Mouse (Mus musculus) inflammation-experienced regulatory T-cells, adult 6 months (primary cell): ENCODE data around the gene Irf2. TPM values are rescaled to one million over a fixed set of nuclear protein-coding genes. Genes with fewer than 3 reads are reported as not detected.
A peak's percentile ranks its signal among the peaks of the same experiment; 100 is the strongest.

Experiments
- ATAC-seq: one replicate; pipeline ENCODE4 v1.8.0; 2017
- polyA plus RNA-seq, 3 experiments: library from polyadenylated mRNA; unstranded; fragments of 100-300 nt; shearing (Covaris generic); gene quantifications; one replicate each; pipeline ENCODE4 v1.2.1; 2017

Irf2 gene
- 100 to 1,000 TPM; 228 to 272 (median 245) TPM for polyA plus RNA-seq

DNA sequence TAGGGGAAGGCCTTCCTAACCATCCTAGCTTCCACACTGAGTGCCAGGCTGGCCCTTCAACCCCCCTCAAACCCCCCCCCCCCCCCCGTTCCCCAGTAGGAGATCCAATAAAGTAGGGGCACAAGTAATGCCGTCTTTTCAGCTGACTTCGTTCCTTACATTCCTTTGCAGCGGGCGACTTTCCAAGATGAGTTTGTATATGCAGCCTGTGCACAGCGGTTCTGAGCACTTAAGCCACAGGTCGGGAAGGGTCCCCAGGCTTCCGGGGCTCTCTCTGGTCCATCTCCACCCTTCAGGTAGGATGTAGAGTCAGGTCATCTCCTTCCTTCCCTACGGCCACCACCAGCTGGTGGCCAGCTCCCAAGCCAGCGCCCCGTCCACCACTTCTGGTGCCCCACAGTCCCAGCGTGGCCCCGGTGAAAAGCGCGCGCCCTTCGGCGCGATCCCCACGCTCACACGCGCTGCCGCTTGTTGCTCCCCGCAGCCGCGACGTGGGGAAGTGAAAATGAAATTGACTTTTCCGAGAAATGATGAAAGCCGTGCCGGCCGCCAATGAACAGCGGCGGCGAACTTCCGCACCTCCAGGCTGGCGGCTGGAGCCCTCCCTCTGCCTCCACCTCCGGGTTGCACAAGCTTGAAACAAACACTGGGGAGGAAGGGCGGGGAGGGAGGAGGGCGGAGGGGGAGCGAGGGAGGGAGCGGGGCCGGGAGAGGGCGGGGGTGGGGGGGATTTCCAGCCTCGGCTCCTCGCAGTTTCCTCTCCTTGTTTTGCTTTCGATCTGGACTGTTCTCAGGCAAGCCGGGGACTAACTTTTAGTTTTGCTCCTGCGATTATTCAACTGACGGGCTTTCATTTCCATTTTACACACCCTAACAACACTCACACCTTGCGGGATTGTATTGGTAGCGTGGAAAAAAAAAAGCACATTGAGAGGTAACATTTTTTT is at the start of gene Irf2:
Gene Irf2, plus strand, starts transcription at position 730 of the 947 bp plus-strand sequence.
- peak; percentile 83 for ATAC-seq

DNA sequence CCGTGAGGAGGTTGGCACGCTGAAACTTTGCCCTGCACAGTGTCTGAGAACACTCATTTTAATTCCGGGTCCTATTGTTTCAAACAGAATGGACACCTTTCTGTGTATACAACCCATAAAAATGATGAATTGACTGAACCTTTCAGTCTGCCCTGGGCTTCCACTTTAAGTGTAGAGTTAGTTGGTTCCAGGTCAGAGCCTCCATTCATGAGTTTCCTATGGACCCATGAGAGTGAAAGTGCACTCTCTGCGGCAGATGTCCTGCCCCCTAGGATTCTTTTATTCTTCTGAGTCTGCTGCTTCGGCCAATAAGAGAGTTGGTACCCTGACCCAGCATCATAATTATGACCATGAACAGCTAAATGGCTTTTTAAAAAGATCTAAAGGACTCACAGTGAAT is 49.4 kb upstream of the Irf2 start:
- no peak for ATAC-seq

DNA sequence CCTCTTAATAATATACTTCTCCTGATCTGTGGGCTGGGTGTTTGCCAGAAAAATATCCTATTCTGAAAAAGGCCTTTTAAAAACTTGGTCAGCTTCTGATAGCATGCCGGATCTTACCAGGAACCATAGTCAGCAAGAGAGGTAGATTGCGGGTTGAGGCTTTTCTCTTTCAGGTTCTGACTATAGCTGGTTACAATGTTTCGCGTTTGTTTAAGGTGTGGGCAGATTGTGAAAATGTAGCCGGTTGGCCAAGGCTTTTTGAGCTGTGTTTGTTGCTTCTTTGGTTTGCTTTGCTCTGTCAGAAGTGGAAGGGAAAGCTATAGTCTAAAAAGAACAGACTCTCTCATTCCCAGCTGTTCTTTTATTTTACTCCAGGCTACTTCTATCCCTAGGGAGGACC is 49.0 kb upstream of the Irf2 start:
- ATAC-seq, result no peak

DNA sequence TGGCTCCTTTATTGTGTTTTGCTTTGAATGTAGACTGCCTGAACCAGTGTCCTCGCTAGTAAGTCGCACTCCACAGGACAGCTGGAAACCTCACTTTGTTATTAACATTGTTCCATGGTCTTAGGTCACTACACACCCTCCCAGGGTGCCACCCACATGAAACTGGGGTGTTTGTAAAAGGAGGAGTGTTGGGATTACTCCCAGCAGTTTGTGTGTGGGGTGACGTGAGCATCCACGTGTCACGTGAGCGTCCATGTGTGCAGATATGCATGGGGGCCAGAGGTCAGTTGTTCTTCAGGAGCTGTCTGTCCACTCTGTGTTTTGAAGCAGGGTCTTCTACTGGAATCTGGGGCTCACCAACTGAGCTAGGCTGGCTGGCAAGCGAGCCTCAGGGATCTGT is 48.2 kb upstream of the Irf2 start:
- no peak for ATAC-seq

DNA sequence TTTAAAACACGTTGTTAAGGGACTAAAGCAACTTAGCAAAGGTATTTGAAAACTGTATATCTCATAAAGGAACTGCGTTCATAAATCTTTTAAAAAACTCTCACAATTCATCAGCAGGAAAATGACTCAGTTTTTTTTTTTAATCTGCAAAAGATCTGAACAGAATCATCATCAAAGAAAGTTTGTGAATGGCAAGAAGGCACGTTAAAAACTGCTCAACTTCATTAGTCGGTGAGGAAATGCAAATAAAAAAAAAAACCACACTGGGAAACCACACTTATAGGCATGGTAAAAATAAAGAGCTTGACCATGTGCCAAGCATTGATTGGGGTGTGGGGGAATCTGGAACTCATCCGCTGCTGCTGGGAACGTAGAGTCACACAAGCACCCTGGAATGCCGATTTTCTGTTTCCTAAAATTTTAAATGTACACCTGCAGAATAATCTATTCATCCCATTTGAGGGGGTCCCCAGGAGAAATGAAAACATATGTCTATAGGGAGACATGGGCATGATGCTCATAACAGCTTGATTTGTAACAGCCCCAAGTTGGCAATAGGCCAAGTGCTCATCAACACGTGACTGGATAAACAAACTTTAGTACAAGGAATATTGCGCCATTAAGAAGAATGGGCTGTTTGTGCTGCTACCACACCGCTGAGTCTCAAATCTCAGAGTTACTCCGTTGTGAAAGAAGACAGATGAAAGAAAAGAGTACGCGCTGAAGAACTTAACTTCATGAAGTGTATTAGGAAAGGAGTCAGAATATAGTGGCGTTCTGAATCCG is 43.1 kb upstream of the Irf2 start:
- peak; percentile 55 for ATAC-seq

DNA sequence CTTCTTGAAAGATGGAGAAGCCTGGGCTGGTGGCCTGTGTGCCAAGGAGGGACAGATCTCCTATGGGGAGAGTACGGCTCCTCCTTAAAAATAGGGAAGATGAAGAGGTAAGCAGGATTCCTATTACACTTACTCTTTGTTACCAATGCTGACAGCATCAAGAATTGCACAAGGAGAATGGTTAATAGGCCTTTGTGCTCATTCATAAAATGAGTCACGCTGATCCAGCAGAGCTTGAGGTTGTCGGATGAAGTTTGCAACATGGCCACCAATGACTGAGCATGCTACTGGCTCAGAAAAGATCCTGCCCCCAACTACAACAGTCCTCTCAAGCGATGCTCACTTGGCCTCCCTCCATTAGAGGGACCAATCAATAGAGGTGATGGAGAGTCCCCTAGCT is 42.0 kb upstream of the Irf2 start:
- ATAC-seq, result peak; percentile 26

DNA sequence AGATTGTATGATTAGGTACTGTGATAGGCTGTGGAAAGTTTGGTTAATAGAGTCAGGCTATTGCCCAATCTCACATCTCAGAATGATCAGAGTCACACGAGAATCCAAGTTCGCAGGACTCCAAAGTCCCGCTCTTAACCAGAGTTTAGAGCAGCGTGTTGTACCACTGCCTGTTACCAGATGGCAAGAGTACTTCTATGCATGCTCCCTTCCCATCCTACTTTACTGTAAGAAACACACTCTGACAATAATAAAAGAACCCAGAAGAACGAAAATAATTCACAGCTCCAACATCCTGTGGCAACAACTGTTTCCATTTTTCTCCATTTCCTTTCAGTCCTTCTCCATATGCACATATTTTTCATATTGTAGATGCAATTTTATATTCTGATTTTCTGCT is 41.4 kb upstream of the Irf2 start:
- ATAC-seq, result no peak

DNA sequence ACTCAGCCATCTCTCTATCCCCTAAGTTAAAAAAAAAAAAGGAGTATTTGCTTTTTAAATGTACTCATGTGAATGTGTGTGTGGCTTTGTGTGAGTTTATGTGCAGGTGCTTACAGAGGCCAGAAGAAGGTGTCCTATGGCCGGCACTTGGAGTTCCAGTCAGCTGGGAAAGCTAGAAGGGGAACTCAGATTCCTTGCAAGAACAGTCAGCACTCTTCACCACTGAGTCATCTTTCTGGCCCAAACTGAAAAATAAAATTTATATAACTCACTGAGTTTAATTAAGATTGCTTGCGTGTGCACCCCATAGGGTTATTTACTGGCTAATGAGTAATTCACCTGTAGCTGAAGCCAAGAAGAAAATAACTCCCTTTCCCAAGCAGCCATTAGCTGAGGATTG is 34.4 kb upstream of the Irf2 start:
- no peak for ATAC-seq

DNA sequence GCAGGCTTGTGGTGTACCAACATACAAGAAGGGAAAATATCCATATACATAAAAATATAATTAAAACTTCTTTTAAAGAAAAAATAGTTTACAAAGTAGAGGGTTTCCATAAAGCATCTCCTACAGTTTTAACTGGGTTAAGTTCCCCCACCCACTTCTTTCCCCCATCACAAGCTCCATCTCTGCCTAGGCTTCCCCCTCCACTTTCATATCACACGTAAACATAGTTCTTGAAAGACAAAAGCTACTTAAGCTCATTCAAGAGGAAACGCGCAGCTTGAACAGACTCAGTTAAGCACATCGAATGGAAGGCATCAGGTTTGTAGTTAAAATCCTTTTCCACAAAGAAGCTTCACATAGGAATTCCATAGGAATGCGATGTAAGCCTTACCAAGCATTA is 32.8 kb upstream of the Irf2 start:
- peak; percentile 81 for ATAC-seq

DNA sequence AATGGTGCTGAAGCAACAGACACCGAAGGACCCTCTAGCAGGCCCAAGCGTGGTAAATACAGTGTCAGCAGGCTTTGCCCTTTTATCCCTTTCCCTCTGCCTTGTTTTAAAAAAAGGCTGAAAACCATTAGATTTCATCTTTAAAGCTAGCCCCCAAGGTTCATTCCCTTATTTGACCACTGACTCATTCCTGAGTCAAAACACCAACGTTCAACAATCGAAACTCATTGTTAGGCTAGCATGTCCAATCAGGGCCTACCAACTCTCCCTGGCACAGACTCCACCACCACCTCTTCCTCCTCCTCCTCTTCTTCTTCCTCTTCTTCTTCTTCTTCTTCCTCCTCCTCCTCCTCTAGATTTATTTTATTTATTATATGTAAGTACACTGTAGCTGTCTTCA is 30.2 kb upstream of the Irf2 start:
- ATAC-seq, result no peak

DNA sequence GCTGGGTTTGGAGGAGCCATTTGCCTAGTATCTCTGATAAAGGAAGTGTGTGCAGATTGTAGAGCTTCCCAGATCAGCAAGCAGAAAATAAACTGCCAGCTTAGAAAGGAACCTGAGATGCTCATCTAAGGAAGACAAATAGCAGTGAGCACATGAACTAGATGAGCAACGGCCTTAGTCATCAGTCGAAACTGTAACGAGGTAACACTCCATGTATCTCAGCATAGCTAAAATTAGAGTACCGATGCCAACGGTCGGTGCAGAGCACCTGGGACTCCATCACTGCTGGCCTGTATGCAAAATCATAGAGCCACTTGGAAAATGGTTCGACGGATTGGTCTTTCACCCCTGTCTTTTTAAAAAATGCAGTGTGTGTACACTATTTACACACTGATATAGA is 29.2 kb upstream of the Irf2 start:
- ATAC-seq, result no peak

DNA sequence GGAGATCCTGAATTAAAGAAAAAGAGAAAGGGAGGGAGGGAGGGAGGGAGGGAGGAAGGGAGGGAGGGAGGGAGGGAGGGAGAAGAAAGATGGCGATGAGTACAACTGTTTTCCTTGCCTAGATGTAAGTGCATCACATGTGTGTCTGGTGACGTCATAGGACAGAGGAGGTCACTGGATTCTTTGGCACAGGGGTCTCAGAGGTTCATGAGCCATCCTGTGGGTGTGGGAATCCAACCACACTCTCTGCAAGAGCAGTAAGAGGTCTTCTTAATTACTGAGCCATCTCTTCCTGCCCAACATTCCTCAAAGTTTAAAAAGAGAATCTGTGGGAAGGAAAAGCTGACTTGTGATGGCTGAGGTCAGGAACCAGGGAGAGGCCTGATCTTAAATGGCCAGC is 28.0 kb upstream of the Irf2 start:
- ATAC-seq, result no peak

DNA sequence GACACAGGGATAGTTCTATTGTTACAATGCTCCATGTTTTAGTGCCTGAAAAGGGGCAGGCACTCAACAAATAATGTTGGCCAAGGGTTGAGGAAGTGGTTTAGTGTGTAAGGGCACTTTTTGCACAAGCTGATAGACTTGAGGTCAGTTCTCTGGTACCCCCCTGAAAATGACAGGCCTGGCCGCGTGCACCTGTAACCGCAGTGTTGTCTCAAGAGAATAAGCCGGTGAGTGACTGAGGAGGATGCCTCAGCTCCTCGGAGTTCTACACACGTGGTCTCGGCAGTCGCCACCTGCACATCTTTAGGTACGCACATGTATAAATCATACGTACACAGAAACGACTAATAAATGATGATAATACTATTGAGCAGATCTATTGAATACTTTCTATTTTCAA is 26.4 kb upstream of the Irf2 start:
- peak; percentile 22 for ATAC-seq

DNA sequence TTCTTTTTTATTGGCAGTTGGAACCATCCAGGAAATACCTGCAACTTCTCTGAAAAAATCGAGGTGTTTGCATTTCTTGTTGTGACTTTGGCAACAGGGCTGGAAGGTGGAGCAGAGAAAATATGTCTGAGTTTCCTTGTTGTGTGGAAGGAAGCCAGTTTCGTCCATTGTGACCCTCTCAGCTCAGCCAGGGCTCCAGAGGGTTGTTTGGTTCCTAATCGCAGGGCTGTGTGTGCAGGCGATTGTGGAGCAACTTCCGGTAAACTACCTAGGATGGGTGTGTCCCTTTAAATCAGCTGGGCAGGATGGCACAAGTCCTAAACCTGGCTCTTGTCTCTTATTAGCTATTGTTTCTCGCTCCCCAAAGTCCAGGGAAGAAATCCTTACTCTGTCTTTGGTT is 25.7 kb upstream of the Irf2 start:
- ATAC-seq, result peak; percentile 76

DNA sequence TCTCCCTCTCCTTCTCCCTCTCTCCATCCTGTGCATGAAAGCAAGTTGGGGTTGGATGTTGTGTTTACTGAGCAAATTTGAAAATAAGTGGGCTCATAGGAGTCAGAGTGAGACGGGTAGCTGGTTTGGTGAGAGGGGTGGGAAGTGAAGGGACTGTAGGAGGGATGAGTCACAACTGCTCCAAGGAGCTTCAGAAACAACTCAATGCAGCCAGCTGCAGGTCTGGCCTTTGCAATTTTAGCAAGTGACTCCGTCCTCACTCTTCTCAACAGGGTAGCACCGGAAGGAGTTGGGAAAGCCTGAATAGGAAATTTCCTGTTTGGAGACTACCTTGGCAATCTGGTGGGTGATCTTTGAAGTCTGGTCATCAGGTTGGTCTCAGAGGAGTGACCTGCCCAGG is 25.1 kb upstream of the Irf2 start:
- ATAC-seq, result no peak

DNA sequence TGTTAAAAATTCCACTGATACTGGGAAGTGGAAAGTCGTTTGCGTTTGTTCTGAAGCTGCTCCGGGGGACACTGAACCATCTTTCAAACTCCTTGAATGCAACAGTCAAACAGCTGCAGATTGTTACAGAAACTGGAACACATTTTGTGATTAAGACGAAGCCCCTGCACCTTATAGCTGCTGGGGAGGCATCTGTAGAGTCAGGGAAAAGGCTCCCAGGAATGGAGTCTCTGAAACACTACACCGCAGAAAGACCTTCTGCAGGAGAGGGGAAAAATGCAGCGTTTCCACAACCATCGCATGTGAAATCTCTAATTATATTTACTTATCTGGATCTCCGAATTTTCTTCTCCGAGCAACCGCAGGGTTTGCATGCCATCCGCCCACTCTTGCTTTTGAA is 23.1 kb upstream of the Irf2 start:
- ATAC-seq, result no peak

DNA sequence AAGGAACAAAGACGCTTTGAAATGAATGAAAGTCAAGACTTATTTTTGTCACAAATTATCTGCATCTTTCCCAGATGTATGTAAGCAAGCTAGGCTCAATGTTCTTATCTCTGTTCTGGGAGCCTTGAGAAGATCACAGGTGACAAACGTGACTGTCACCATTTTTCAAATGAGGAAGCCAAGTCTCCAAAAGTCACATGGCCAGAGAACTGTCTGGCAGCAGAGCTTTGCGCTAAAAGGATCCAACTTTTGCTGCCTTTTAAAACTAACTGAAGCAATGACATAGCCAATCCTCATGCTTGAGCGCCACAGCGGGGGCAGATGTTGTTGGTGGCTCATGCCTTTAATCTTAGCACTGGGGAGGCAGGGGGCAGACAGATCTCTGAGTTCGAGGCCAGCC is 22.4 kb upstream of the Irf2 start:
- no peak for ATAC-seq

DNA sequence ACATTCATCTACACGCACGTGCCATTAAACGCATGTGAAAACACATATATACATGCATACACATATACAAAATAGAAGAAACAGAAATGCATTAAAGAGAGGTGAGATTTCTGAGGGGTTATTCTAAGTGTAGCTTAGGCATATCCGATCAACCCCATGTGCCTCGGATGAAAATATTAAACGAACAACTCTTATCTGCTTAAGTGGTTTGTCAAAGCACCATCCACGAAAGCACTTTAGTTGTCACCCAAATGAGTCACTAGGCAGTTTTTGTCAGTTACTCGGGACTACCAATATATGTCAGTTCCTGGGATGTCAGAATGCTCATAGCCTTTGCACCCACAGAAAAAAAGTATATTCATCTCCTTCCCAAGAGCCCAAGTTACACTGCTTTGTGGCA is 21.2 kb upstream of the Irf2 start:
- ATAC-seq, result no peak

DNA sequence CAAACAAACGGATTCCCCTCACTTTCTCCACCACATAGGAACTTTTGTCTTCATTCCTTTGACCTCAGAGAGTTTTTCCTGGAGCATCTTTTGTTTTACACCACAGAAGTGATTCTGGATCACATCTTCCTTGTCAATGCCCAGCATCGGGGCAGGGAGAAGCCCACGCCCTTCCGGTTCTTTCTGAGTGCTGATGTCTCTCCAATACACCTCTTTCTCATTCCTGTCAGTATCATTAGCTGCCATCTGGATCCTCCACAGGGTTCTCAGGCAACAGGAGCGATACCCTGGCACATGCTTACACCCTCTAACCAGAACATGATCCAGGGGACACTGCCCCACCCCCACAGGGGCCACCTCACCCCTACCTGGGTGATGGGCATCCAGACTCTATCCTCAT is 20.8 kb upstream of the Irf2 start:
- ATAC-seq, result no peak

DNA sequence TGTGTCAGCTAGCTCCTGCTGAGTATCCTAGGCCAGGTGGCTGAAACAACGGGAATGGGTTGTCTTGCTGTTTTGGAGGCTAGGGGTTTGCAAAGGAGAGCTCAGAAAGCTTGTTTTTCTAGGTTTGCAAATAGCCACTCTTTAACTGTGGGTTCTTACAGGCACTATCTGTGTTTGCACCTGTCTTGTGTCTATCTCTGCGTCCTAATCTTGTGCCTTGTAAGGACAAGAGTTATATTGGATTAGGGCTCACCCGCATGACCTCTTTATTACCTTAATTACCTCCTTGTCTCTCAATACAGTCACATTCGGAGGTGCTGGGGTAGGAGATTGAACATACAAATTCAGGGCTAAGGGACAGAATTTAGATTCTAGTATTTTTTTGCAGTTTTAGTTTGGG is 18.9 kb upstream of the Irf2 start:
- ATAC-seq, result no peak

DNA sequence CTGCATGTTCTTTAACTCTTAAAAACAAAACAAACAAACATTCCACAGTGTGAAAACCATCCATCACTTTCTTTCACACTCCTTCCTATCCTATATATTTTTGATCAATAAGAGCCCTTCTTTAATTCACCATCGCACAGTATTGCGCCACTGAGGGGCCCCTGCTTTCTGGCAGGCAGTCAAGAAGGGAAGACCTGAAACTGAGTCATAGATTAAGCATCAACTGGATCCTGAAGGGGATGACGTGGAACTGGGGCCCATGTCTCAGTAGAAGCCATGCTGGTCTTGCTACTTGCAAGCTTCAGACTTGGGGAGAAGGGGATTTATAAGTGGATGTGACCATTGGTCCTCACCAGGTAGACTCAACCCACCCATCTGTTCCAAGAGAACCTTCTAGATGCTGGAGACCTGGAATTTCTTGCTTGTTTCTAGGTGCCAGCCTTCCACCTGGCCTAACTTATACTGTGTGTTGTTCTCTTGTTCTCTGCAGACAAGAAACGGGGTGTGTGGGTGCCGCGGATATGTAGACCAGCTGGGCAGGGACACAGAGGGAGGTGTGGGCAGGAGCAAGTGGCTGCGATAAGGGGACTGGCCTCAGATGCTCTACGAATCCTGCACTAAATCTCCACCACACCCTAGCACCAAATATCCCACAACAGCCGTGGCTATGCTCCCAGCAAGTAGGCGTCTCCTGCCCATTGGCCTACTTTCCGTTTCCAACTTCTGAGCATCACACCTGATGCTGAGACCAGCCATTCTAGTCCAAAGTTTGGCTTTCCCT is 18.3 kb upstream of the Irf2 start:
- no peak for ATAC-seq

DNA sequence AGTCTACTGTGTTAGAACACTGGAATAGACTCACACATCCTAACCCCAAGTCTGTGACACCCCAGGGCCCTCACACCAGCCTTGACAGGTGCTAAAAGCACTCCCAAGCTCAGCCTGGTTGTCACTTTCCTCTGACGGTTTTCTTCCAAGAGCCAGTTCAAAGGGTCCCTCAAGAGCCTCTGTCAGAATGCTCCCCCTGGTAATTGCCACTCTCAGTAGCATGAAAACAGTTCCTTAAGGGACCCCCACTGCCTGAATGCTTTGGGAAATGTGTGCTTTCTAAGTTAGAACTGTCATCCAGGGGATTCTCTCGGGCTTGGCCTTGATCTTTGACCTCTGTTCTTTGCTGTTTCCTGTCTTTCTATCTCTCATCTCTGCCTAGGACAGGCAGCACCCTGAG is 17.0 kb upstream of the Irf2 start:
- ATAC-seq, result peak; percentile 46

DNA sequence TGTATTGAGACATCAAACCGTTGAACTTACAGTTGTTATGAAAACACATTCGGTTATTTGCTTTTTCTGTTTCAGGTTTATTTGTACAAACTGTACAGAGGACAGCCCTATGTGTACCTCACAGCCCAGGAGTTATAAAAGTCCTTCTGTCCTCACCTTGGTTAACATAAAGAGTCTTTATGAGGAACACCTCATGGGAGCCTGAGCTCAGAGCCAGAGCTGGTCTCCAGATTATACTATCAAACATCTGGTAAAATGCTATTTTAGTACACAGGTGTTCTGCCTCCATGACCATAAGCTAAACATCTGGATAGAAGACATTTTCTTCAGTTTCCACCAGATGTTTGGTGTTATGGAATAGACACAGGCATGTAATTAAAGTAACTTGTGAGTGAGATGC is 13.1 kb upstream of the Irf2 start:
- ATAC-seq, result no peak
